Mouse (Mus musculus): ENCODE data around the gene Prdm11. TPM values are rescaled to one million over a fixed set of nuclear protein-coding genes. Genes with fewer than 3 reads are reported as not detected.

Gene Prdm11
- polyA plus RNA-seq, 1 experiment from 2014 or later: 4.1 TPM

DNA sequence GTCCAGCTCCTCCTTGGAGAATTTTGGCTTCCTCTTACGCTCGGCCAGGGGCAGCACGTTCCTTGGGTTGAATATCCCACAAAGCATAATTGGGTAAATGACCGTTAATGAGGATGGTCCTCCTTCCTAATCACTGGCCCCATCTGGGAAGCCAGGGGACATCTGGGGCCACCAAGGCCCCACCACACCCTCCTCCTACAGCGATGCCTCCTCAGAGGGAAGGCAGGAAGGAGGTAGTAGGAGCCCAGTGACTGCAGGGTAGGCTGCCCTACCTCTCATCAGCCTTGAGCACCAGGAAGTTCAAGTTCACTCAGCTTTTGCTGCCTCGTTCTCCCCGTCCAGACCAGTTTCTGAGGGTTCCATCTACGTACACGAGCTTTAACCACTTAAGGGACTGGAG lies 56.4 kb downstream of the Prdm11 start:
- Histone ChIP-seq H3K27me3 (no peaks in the 10 kb centered on the region), H3K4me3 (no peak overlapping the region), H3K9me3 (no peaks in the 10 kb centered on the region), H3K4me1 (replicated peaks) (peaks cover 18% of the 10 kb centered on the region), H3K36me3 (0 out of 2 replicates have a peak, but pooled peaks cover 2% of the 10 kb centered on the region), H3K4me2 (no peak overlapping the region), H3K27ac (replicated peaks) (no peak overlapping the region), H3K9ac (no peak overlapping the region)
- WGBS: 85% methylated on average over 9 of the region's 9 CpGs
- no peak for ATAC-seq (ENCODE audit: low FRiP score, low read depth)

DNA sequence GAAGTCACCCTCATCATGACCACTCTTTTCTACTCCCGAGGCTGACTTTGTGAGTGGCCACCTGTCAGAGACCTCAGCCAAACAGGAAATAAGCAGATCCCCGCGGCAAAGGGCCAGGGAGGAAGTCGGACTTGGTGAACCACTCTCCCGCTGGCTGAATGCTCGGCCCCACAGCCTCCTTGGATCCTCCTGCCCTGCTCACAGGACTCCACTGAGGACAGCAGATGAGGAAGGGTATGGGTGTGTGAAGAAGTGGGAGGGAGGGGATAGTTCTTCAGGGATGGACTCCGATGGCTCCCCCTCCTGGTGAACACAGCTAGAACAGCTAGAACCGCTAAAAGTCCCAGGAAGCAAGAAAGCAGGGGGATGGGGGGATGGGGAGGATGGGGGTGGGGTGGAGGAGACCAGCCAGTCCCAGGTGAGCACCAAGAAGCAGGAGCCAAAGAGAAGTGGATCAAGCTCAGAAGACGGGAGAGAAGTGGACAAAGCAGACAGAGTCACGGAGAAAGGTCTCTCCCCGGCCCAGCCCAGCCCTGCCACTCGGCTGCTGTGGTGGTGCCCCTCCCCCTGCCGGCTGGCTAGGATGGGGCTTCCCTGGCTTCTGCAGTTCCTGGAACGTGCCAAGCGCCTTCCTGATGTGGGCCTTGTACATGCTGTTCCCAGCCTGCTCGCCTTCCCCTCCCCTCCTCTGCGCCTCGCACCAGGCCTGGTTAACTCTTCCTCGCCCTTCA lies 57.9 kb downstream of the Prdm11 start:
- Histone ChIP-seq H3K4me1 (replicated peaks) (peaks cover 18% of the 10 kb centered on the region), H3K4me3 (no peak overlapping the region), H3K9ac (no peak overlapping the region), H3K9me3 (no peaks in the 10 kb centered on the region), H3K27me3 (no peaks in the 10 kb centered on the region), H3K4me2 (peak overlapping the region; percentile 9; the same call in 1 of the 2 replicates), H3K36me3 (0 out of 2 replicates have a peak, but pooled peaks cover 2% of the 10 kb centered on the region), H3K27ac (replicated peaks) (peak overlapping the region; percentile 50; the same call in 1 of the 2 replicates)
- ATAC-seq (ENCODE audit: low FRiP score, low read depth): peak; percentile 88
- WGBS: 11% methylated on average over 19 of the region's 19 CpGs

DNA sequence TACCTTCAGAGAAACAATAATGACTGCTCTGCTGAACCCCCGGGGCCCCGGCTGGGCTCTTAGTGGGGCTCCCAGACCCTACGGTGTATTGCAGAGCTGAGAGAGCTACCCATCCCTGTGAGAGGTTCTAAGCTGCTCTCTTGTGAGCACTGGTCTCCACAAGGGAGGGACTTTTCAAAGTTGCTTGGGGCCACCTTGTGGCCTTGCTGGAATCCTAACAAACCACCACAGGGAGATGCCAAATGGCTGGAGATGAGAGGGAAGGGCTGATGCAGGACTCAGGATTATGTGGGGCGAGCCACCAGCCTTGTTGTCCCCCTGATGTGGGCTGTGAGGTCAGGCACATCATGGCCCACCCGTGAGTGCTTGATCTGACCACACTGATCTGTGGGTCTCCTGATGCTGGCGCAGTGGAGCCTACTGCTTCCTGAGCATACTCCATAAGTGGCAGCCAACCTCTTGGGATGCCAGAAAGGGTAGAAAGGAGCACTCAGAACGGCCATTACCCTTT lies 58.8 kb downstream of the Prdm11 start:
- Histone ChIP-seq H3K4me2 (no peak overlapping the region), H3K9me3 (no peaks in the 10 kb centered on the region), H3K27ac (replicated peaks) (no peak overlapping the region), H3K9ac (no peak overlapping the region), H3K36me3 (0 out of 2 replicates have a peak, but pooled peaks cover 2% of the 10 kb centered on the region), H3K4me1 (replicated peaks) (peaks cover 18% of the 10 kb centered on the region), H3K27me3 (no peaks in the 10 kb centered on the region), H3K4me3 (no peak overlapping the region)
- ATAC-seq (ENCODE audit: low FRiP score, low read depth): no peak
- WGBS: 91% methylated on average over 7 of the region's 7 CpGs

DNA sequence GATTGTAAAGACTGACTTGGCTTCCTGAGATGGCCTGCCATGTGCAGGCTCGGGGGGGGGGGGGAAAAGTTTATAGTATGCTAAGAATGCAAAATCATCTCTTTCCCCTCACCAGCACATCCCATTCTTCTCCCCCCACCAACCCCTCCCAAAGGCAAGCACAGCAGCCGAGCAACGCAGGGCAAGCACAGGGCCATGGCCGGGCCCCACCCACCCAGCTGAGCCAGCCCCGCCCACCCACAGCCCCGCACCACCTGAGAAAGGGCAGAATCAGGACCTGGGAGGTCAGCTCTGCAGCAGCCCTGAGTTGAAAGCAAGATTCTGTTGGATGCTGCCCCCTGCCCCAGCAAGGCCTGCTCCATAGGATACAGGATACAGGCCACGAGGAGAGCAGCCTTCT lies 60.4 kb downstream of the Prdm11 start:
- no peak overlapping the region for H3K27ac ChIP-seq (replicated peaks)
- no peaks in the 10 kb centered on the region for H3K27me3 ChIP-seq
- H3K4me2 ChIP-seq: no peak overlapping the region
- no peaks in the 10 kb centered on the region for H3K9me3 ChIP-seq
- WGBS: 58% methylated on average over 7 of the region's 7 CpGs
- H3K4me3 ChIP-seq: no peak overlapping the region
- H3K9ac ChIP-seq: no peak overlapping the region
- peaks cover 18% of the 10 kb centered on the region for H3K4me1 ChIP-seq (replicated peaks)
- ATAC-seq (ENCODE audit: low FRiP score, low read depth): no peak
- 0 out of 2 replicates have a peak, but pooled peaks cover 2% of the 10 kb centered on the region for H3K36me3 ChIP-seq

DNA sequence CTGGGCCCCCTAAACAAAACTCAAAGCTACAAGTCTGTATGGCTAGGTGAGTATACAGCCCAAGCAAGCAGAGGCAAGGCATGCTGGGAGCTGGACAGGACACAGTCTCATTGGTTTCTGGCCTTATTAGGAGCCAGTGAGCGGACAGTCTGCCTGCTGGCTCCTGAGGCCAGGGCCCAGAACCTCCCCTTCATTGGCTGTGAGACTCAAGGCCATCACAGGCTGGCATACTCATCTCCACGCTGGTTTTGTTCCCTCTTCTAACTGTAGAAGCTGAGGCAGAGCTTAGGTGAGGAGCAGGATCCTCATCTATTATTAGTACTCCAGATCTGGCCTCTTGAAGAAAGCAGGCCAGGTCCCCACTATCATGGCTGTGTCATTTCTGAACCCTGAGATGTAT lies 60.8 kb downstream of the Prdm11 start:
- Histone ChIP-seq H3K4me3 (no peak overlapping the region), H3K9ac (no peak overlapping the region), H3K36me3 (peaks cover 3% of the 10 kb centered on the region; the same call in 1 of the 2 replicates), H3K27me3 (no peaks in the 10 kb centered on the region), H3K4me2 (no peak overlapping the region), H3K9me3 (no peaks in the 10 kb centered on the region), H3K27ac (replicated peaks) (no peak overlapping the region), H3K4me1 (replicated peaks) (peaks cover 18% of the 10 kb centered on the region)
- ATAC-seq (ENCODE audit: low FRiP score, low read depth): no peak
- 83% methylated on average over 2 of the region's 2 CpGs for WGBS

DNA sequence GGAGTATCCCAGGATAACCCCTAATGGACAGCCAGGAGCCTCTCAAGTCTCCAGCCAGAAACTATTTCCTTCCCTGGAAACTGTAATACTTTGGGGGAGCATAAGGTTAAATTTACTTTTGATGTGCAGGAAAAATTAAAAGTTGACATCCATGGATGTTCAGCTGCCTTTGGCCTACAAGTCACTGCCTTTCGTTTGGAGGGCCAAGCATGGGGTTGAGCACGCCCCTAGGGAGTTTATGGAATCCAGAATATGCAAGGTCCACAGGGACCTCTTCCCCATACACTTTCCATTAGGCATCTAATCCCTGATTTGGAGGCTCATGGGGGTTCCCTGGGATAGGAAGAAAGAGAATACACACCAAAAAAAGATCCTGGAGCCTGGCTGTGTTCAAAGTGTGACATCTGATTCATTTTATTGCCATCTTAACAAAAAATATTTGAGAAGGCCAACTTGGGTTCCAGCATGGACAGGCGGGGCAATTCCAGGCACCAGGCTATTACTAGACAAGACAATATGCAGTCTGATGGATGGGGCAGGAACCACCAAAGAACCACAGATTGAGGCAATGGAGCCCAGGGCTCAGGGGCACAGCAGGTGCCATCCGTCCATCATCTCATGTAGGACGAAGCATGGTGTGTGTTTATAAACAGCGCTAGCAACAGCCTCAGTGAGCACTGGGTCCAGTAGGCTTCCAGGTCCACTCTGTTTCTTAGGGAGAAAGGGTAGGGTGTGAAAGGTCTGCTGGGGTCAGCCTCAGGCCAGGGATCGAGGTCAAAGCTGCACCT lies 61.5 kb downstream of the Prdm11 start:
- H3K4me3 ChIP-seq: no peak overlapping the region
- peaks cover 5% of the 10 kb centered on the region; the same call in 1 of the 2 replicates for H3K36me3 ChIP-seq
- WGBS: 85% methylated on average over 7 of the region's 7 CpGs
- no peaks in the 10 kb centered on the region for H3K27me3 ChIP-seq
- H3K27ac ChIP-seq (replicated peaks): no peak overlapping the region
- ATAC-seq (ENCODE audit: low FRiP score, low read depth): no peak
- H3K9ac ChIP-seq: no peak overlapping the region
- no peak overlapping the region for H3K4me2 ChIP-seq
- no peaks in the 10 kb centered on the region for H3K9me3 ChIP-seq
- H3K4me1 ChIP-seq (replicated peaks): peaks cover 18% of the 10 kb centered on the region

DNA sequence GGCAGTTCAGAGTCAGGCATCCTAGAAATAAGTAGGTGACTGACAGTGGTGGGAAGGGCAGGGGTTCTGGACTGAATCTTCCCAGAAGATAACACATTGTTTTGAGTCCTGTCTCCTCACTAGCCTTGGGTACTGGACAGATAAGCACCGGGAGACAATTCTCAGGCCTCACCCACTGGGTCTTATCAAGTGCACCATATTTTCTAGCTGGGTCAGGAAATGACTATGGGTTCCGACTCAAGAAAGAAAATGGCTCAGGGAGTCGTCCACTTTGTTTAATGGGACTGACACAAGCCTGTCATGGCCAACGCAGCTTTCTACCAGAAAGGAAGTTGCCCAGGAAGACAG lies 62.7 kb downstream of the Prdm11 start:
- Histone ChIP-seq H3K9ac (no peak overlapping the region), H3K4me1 (replicated peaks) (peaks cover 9% of the 10 kb centered on the region), H3K27ac (replicated peaks) (no peak overlapping the region), H3K9me3 (no peaks in the 10 kb centered on the region), H3K4me3 (no peak overlapping the region), H3K36me3 (peaks cover 10% of the 10 kb centered on the region; the same call in 1 of the 2 replicates), H3K27me3 (no peaks in the 10 kb centered on the region), H3K4me2 (no peak overlapping the region)
- 92% methylated on average over 4 of the region's 4 CpGs for WGBS
- no peak for ATAC-seq (ENCODE audit: low FRiP score, low read depth)

DNA sequence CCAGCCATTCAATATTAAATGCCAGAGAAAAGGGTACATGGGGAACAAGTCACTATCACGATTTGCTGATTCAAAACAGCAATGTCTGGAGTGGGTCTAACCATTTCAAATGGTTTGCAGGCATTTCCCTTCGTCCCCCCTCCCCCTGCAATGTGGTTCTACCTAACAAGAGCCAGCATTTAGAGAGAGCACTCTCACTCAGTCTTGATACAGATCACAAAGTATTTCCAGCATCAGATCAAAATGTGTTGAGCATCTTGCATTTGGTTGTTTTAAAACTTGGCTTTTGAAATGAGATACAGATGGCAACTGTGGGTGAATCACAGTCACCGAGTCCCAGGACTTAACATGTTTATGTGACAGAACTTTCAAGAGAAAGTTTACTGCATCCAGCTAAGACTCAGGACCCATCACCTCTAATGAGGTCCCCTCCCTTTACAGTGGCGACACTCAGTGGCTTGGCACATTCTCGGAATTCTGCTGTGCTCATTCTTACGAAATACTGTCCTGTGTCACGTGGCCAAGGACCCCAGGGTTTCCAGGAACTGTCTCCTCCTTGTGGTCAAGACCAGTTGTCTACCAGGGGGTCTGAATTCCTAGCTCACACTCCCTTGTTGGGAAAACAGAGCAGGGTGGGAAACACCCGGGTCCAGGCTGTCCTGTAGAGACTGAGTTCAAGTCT lies 63.2 kb downstream of the Prdm11 start:
- H3K36me3 ChIP-seq: peaks cover 12% of the 10 kb centered on the region; the same call in 1 of the 2 replicates
- H3K4me3 ChIP-seq: no peak overlapping the region
- H3K27ac ChIP-seq (replicated peaks): no peak overlapping the region
- no peak overlapping the region for H3K9ac ChIP-seq
- no peaks in the 10 kb centered on the region for H3K27me3 ChIP-seq
- H3K9me3 ChIP-seq: no peaks in the 10 kb centered on the region
- no peak overlapping the region for H3K4me2 ChIP-seq
- 84% methylated on average over 8 of the region's 8 CpGs for WGBS
- no peak for ATAC-seq (ENCODE audit: low FRiP score, low read depth)
- peaks cover 4% of the 10 kb centered on the region; the same call in 1 of the 2 replicates for H3K4me1 ChIP-seq (replicated peaks)

DNA sequence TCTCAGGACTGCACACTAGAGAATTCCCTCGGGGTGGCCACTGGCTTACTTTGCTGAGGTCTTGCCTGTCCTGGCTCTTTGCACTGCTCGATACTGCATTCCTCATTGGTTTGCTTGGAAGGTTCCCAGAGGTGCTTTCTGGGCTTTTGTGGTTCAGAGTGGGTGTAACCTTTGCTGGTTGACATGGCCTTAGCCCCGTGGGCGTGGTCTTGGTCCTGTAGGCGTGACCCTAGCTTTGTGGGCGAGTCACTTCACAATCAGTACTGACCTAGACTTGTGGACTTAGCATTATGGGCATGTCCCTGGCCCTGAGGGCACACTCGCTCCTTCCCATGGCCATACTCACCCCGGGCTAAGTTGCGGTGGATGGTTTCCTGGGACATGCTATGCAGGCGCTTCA lies 65.8 kb downstream of the Prdm11 start:
- no peak for ATAC-seq (ENCODE audit: low FRiP score, low read depth)
- no peak overlapping the region for H3K4me2 ChIP-seq
- peaks cover 19% of the 10 kb centered on the region; the same call in 1 of the 2 replicates for H3K36me3 ChIP-seq
- 89% methylated on average over 10 of the region's 10 CpGs for WGBS
- H3K4me3 ChIP-seq: no peak overlapping the region
- H3K27me3 ChIP-seq: no peaks in the 10 kb centered on the region
- no peaks in the 10 kb centered on the region for H3K9me3 ChIP-seq
- no peaks in the 10 kb centered on the region for H3K4me1 ChIP-seq (replicated peaks)
- H3K9ac ChIP-seq: no peak overlapping the region
- no peak overlapping the region for H3K27ac ChIP-seq (replicated peaks)

DNA sequence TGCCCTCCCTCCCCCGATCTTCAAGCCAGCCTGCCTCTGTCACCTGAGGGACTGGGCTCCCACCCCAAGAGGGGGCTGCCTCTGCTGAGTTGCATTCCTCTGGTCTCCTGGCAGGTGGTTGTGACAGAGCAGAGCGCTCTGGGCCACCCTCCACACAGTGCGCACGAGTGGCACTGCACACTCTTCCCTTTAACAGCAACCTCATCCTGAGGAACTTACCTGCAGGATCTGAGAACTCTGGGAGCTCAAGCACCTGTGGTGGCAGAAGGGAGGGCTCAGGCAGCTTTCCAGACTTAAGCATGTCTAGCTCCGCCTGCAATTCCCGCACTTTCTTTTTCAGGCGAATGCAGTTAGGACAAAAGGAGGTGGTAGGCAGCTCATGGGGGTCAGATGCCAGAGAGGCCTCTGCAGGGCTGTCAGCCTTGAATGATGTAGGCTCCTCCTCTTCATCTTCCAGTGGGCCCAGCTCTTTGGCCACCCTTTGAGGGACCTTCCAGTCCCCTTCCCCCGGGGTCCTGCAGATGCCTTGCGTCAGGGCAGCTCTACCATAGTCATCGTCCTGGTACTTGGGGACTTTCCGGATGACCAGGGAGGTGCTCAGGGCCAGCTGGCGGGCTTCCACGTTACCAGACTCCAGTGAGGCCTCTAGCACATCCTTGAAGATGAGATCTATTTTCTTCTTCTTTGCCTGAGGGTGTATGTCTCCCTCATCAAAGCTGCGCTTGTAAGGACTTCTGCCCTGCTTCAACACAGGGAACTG lies 70.8 kb downstream of the Prdm11 start:
- no peak for ATAC-seq (ENCODE audit: low FRiP score, low read depth)
- no peaks in the 10 kb centered on the region for H3K4me1 ChIP-seq (replicated peaks)
- H3K27ac ChIP-seq (replicated peaks): no peak overlapping the region
- no peak overlapping the region for H3K9ac ChIP-seq
- H3K9me3 ChIP-seq: no peaks in the 10 kb centered on the region
- no peak overlapping the region for H3K4me2 ChIP-seq
- H3K4me3 ChIP-seq: no peak overlapping the region
- H3K27me3 ChIP-seq: no peaks in the 10 kb centered on the region
- 65% methylated on average over 14 of the region's 14 CpGs for WGBS
- H3K36me3 ChIP-seq: peaks cover 48% of the 10 kb centered on the region

DNA sequence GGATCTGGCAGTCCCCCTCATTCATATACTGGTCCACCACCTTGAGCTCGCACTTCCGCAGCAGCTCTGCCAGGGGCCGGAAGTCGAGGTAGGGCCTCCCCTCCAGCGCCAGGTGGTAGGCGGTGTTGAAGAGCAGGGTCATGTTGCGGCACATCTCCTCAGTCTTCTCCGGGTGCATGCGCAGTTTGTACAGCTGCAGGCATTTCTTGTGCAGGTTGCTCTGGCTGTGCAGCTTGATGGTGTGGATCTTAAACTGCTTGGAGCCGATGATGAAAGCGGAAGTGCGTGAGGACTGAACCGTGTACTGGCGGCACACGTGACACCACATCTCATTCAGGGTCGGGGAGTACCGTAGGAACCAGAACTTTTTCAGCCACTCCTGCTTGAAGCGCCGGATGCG lies 72.3 kb downstream of the Prdm11 start:
- 96% methylated on average over 20 of the region's 20 CpGs for WGBS
- no peaks in the 10 kb centered on the region for H3K27me3 ChIP-seq
- peaks cover 42% of the 10 kb centered on the region for H3K36me3 ChIP-seq
- no peaks in the 10 kb centered on the region for H3K9me3 ChIP-seq
- H3K27ac ChIP-seq (replicated peaks): no peak overlapping the region
- ATAC-seq (ENCODE audit: low FRiP score, low read depth): no peak
- H3K9ac ChIP-seq: no peak overlapping the region
- no peak overlapping the region for H3K4me3 ChIP-seq
- no peak overlapping the region for H3K4me2 ChIP-seq
- H3K4me1 ChIP-seq (replicated peaks): no peaks in the 10 kb centered on the region

Measured in hindbrain, embryonic 15.5 days (tissue).